Mouse (Mus musculus) lung, postnatal 36 days (tissue): ENCODE data around the gene Dguok.

ENCODE experiments used
- DNase-seq: peaks from one replicate; pipeline ENCODE4 v3.0.0; 2022; ENCODE audit warnings: mixed read lengths

The Dguok gene

GRCm38 (mm10) chr6:83496753-83497710, 9.7 kb downstream of the Dguok start:
- no peak for DNase-seq

GRCm38 (mm10) chr6:83496009-83496752, 10.6 kb downstream of the Dguok start:
- DNase-seq: peak; percentile 65

- DNase-seq: peak; percentile 40
These were observed 16.1 kb downstream of the Dguok start for GRCm38 (mm10) chr6:83490622-83491021.

GRCm38 (mm10) chr6:83488200-83488599, 18.6 kb downstream of the Dguok start:
- DNase-seq: no peak

GRCm38 (mm10) chr6:83487298-83487697, 19.5 kb downstream of the Dguok start:
- DNase-seq: no peak

- peak; percentile 70 for DNase-seq
These were observed 20.9 kb downstream of the Dguok start for GRCm38 (mm10) chr6:83485854-83486253.

- no peak for DNase-seq
These were observed 23.0 kb downstream of the Dguok start for GRCm38 (mm10) chr6:83483776-83484175.

- peak; percentile 84 for DNase-seq
These were observed 24.2 kb downstream of the Dguok start for GRCm38 (mm10) chr6:83482418-83483085.

- DNase-seq: no peak
These were observed 26.6 kb downstream of the Dguok start for GRCm38 (mm10) chr6:83480019-83480655.

GRCm38 (mm10) chr6:83479193-83479592, 27.6 kb downstream of the Dguok start:
- DNase-seq: no peak

GRCm38 (mm10) chr6:83478628-83479027, 28.1 kb downstream of the Dguok start:
- no peak for DNase-seq

GRCm38 (mm10) chr6:83478217-83478616, 28.6 kb downstream of the Dguok start:
- no peak for DNase-seq

- DNase-seq: no peak
These were observed 31.3 kb downstream of the Dguok start for GRCm38 (mm10) chr6:83475431-83475830.

GRCm38 (mm10) chr6:83473240-83473639, 33.5 kb downstream of the Dguok start:
- DNase-seq: peak; percentile 81

- no peak for DNase-seq
These were observed 35.0 kb downstream of the Dguok start for GRCm38 (mm10) chr6:83471739-83472138.

GRCm38 (mm10) chr6:83464011-83464410, 42.8 kb downstream of the Dguok start:
- DNase-seq: no peak

- peak; percentile 51 for DNase-seq
These were observed 47.6 kb downstream of the Dguok start, which contains the start of gene Tet3 for GRCm38 (mm10) chr6:83459034-83459644. Tet3 (minus strand) TSS chr6:83459084.

GRCm38 (mm10) chr6:83456984-83457810, 49.6 kb downstream of the Dguok start:
- DNase-seq: peak; percentile 86

- peak; percentile 88 for DNase-seq
These were observed 50.4 kb downstream of the Dguok start for GRCm38 (mm10) chr6:83456131-83456983.
